Mouse (Mus musculus) c-Kit-negative CD71-positive TER-119-positive erythroid progenitor cells, embryonic 14.5 days (primary cell): Measurements from ENCODE around the gene Foxm1.
A peak's percentile ranks its signal among the peaks of the same experiment; 100 is the strongest.
"Not testable (repeated sequence)": the region's sequence is repeated elsewhere in the genome, so short reads cannot be mapped to it uniquely, and the experiment has no call there.

Experiments
- DNase-seq: peaks from one replicate; pipeline ENCODE4 v3.0.0-alpha.2; 2013; ENCODE audit warnings: low read depth, low spot score

Foxm1 gene

DNA sequence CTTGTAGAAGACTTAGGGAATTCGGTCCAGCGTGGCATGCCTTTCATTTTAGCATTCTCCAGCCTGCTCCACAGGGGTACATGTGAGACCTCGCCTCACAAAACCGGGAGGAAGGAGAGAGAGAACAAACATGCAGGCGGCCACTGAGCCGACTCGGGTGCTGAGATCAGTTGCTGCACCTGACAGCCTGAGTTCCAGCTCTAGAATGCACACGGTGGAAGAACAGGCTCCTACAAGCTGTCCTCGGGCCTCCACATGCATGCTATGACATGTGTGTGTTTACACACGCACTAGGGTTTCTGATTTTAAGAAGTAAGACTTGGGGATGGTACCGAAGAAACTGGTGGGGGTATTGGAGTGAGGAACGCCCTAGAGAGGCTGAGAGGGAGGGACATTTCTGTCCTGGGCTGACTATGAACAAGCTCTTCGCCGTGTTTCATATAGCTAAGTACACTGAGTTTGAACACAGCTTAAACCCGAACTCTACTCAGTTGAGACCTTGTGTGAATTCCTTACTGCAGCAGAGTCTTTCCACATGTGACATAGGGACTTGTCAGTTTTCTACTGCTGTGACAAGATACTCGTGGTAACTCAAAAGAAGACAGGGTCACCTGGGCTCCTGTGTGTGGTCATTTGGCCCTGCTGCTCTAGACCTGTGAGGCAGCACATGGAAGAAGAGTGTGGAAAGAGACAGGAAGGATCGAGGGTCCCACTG, 13.8 kb downstream of the Foxm1 start:
- DNase-seq = no peak

DNA sequence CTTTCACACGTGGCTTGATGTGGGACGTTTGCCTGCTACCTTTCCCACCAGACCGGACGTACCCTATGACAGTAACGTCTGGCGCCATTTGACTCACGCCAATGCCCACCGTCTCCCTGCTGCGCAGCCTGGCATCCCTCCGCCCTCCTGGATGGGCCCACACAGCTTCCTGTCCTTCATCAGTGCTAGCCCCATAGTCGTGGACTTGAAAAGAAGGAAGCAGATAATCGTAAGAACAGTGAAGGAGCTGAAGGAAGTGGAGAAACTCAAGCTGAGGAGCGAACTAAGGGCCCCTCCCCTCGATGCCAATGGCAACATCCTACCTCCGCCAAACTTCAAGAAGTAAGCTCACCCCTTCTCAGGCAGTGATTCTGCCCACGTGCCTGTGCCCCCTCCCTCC, 16.9 kb downstream of the Foxm1 start:
- no peak for DNase-seq

DNA sequence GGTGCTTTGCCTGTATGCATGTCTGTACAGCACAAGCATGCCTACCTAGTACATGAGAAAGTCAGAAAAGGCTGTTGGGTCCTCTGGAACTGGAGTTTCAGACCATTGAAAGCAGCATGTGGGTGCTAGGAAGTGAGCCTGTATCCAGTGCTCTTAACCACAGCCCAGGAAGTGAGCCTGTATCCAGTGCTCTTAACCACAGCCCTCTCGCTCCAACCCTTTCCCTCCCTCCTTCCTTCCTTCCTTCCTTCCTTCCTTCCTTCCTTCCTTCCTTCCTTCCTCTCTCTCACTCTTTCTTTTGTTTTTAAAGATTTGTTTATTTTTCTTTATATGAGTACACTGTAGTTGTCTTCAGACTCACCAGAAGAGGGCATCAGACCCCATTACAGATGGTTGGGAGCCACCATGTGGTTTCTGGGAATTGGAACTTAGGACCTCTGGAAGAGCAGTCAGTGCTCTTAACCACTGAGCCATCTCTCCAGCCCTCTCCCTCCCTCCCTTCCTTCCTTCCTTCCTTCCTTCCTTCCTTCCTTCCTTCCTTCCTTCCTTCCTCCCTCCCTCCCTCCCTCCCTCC, 17.9 kb downstream of the Foxm1 start:
- DNase-seq = not testable (repeated sequence)

GRCm38 (mm10) chr6:128381254-128381653, 18.5 kb downstream of the Foxm1 start:
- DNase-seq = no peak

- DNase-seq = no peak
Observed at GRCm38 (mm10) chr6:128383752-128384151, 21.0 kb downstream of the Foxm1 start.

GRCm38 (mm10) chr6:128385026-128385425, 22.3 kb downstream of the Foxm1 start:
- DNase-seq = no peak

GRCm38 (mm10) chr6:128389185-128389584, 26.4 kb downstream of the Foxm1 start:
- DNase-seq = no peak

GRCm38 (mm10) chr6:128390683-128391082, 27.9 kb downstream of the Foxm1 start:
- DNase-seq = no peak

DNA sequence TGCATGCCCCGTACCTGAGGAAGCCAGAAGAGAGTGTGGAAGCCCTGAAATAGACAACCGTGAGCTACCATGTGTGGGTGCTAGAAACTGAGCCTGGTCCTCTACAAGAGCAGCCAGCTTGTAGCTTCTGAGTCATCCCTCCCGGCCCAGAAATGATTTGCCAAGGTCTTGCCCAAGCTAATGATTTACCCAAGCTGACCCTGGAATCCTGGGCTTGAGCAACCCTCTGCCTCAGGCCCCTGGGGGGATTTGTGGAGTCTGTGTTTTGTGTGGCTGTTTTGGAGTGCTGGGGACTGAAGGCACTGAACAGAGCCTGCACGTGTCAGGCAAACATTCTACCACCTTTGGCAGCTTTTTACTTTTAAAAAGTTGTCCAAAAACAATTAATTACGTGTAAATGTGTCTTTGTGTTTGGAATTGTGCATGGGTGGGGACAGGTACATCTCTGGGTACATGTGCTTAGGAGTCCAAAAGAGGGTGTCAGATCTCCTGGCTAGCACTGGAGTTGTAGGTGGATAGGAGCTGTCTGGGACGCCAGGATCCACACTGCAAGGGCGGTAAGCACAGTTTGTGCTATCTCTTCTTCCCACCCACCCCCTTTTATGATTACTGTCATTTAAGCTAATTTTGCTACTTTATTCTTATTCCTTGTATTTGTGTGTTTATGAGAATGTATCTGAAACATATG, 35.0 kb downstream of the Foxm1 start:
- no peak for DNase-seq

GRCm38 (mm10) chr6:128398996-128399395, 36.2 kb downstream of the Foxm1 start, which contains the start of gene Nrip2:
Nrip2 (plus strand) TSS chr6:128399296.
- DNase-seq = no peak

- no peak for DNase-seq
Observed at GRCm38 (mm10) chr6:128399421-128400185, 36.8 kb downstream of the Foxm1 start.

- no peak for DNase-seq
Observed at GRCm38 (mm10) chr6:128404708-128405107, 41.9 kb downstream of the Foxm1 start.

DNA sequence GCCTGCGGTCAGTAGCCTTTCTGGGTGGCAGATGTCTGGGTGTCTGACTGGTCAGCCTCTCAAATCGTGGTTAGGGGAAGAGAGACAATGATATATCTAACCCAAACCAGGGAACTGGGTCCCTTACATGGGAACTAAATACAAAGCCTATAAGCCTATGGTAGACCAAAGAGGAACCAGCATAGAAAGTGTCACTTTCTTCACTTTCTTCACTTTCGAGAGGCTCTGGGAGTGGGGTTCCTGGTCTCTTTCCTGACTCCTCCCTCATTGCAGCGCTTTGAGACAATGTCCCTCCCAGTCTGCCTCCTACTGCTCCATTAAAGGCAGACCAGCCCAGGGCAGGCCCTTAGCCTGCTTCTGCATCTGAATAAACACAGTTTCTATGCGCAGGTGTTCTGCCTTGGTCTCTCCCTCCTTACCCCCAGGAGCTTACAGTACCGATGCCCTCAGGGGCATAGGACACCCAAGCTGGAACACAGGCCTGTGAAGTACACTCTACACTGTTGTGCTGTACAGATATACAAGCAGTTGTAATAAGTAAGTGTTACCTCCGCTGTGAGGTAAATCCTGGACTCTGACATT, 45.9 kb downstream of the Foxm1 start:
- DNase-seq = no peak

DNA sequence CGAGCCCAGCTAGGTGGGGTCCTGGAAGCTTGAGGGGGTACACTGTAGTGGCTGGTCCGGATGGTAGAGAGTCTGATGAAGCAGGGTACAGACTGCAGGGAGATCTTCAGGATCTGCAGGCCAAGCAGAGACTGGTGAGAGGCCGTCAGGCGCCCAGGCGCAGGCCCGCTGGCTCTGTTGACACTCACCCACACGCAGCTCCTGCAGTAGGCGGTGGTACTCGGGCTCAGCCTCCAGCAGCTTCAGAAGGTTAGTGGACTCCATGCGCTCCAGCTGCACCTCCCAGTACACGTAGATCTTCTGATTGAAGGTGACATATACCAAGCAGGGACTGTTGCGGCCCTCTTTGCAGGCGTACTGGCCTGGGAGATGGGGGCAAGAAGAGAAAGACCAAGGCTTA, 47.5 kb downstream of the Foxm1 start:
- DNase-seq = no peak

DNA sequence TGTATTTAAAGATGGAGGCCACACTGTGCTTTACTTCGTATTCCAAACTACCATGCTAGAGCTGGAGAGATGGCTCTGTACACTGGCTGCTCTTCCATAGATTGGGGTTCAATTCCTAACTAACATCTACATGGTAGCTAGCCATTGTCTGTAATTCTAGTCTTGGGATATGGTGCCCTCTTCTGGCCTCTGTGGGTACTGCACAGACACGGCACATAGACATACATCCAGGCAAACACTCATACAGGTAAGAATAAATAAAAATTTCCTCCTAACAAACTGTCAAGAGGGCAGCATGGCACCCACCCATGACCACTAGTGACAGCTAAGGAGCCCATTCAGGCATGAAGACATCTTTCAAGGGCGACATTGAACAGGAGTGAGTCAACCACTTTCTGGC, 48.3 kb downstream of the Foxm1 start:
- peak; percentile 57 for DNase-seq

DNA sequence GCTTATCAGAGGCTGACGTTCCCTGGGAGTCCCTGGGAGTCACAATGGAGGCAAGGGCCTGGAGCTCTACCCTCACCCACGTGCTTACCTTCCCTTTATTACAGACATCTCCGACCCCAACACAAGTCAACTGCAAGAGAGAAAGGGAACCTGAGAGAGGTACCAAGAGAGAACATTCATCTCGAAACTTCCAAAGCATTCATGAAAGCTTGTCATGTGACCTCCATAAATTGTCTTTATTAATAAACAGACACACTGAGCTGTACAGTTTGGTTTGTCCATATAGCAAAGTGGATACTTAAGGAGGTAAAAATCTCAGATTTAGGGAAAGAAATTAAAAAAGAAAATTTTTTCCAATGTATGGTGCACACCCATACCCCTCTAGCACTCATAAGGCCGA, 53.4 kb downstream of the Foxm1 start:
- no peak for DNase-seq

- no peak for DNase-seq
Observed at GRCm38 (mm10) chr6:128418076-128418475, 55.3 kb downstream of the Foxm1 start.

DNA sequence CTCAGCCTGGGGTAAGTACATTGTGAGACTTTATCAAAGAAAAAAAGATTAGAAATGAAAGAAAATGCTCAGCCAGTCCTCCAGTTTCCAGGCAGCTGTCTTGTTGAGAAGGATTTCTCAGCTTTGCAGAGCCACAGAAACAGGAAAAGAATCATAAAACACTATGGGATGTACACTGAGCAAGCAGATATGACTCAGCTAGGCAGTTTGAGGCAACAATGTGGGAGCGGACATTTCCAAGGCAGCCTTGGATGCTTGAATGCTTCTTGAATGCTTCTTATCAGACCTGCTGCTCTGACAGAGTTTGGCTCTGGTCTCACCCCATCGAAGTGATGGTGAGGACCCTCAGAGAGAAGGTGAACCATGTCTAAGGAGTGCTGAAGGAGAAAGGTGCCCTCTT, 58.3 kb downstream of the Foxm1 start:
- DNase-seq = no peak

DNA sequence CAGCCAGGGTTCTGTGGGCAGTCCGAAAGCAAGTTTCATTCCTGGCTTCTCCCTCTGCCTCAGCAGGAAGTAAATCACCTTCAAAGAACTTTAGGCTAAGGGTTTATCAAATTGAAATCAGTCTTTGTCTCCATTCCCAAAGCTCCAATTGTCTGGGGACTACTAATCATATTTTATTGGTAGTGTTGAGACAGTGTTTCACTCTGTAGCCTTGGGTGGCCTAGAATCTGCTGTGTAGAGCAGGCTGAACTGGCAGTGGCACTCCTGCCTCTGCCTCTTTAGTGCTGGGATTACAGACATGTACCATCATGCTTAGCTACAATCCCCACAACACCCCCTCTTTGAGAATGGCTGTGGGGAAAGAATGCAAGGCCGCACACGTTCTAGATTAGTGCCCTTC, 58.7 kb downstream of the Foxm1 start:
- no peak for DNase-seq

DNA sequence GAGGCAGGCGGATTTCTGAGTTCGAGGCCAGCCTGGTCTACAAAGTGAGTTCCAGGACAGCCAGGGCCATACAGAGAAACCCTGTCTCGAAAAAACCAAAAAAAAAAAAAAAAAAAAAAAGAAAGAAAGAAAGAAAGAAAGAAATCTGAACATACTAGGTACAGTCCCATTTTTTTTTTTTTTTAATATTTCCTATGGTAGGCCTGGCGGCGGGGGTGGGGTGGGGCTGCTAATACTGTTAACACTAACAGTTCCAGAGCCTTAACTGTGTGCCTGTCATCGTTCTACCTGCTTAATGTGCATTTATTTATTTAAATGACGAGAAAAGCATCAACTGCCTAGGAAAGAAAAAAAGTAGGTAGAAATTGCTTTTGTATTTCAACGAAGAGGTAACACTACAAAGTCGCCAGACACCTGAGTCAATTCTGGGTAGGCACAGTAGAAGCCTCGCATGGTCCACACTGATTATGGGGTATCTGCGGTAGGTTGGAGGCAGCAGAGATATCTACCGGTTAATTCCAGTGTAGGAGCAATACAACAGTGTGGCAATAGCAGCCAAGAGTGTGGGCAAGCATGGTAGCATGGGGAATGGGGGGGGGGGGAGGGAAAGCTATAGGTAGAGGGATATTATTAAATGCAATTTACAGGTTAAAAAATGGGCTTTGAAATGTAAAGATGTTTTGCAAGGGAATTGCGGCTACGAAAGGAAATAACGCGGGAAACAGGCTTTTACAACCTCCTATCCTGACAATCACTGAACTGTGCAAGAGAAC, 60.9 kb downstream of the Foxm1 start:
- no peak for DNase-seq
